Mouse (Mus musculus) CD4-positive helper T cell, adult 2 months (primary cell): ENCODE results near the gene Lrrc46.

Experiments used
- DNase-seq: peaks from one replicate; pipeline ENCODE4 v3.0.0-alpha.2; 2012; ENCODE audit warnings: low read depth, missing footprints, low spot score

Gene Lrrc46

GRCm38 (mm10) chr11:97049492-97050085 lies 8.4 kb upstream of the Lrrc46 start:
- no peak for DNase-seq

DNA sequence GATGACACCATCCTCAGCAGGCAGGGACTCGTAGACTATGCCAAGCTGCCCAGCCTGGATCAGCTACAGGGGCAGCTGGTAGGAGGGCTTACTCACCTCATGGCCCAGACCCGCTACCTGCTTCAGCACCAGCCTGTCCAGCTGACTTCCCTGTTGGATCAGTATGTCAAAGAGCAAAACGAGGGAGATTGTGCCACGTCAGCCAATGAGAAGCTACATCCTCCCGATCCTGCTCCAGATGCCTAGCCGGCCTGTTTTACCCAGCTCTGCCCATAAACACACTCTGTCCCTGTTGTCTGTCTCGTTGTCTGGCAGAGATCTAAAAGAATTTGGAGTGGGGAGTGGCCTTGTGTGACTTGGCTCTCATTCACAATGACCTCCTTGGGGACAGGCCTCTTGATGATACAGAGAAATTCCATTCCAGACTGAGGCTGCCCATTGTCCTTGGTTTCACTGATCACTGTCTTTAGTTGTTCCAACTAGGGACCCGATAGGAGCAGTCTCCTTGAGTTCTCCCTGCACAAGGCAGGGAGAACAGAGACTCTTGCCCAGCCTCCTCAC lies 7.0 kb upstream of the Lrrc46 start:
- no peak for DNase-seq

- DNase-seq, result peak; percentile 50
Measured at GRCm38 (mm10) chr11:97045861-97046260, 4.7 kb upstream of the Lrrc46 start.

GRCm38 (mm10) chr11:97044902-97045301 lies 3.7 kb upstream of the Lrrc46 start:
- DNase-seq, result no peak

DNA sequence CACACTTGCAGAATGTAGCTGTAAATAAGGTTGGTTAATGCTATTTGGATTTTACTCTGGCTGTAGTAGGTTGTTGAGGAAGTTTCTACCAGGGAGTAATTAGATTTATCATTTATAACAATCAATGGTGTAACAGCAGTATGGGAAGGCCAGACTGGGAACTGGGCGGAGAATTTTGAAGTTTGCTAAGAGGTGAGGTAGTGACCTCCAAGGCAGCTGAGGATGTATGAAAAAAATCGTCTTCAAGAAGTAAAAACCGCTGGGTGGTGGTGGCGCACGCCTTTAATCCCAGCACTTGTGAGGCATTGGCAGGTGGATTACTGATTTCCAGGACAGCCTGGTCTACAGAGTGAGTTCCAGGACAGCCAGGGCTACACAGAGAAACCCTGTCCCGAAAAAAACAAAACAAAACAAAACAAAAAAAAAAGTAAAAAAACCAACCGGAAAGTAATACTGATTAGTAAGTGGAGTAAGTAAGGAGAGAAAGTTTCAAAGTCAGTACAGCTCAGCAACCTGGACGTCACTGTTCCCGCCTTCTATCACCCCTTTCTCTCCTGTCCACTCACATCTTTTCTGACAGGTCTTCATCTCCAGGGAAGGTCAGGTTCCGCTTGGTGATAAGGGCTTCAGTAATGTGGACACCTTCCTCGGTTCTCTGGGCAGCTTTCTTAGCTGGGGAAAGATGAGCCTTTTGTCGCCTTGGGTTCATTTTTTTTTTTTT lies 746 bp downstream of the Lrrc46 start:
- no peak for DNase-seq

DNA sequence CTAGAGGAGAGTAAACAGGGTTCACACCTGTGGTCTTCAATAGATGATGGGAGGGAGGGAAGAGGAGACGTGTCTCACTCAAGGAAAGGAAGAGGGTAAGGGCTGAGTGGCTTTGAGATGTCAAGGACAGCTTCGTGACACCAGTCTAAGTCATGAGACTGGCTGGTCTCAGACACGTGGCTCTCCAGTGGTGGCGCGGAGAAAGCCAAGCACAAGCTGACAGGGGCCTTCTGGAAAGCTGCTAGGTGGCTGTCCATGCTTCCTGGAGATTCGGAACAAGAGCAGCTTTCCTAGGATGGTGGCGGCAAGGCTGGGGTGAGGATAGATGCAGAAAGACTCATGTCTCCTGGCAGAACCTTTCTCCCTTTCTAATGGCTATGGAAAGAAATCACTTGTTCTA lies 2.3 kb downstream of the Lrrc46 start:
- DNase-seq, result no peak

GRCm38 (mm10) chr11:97036141-97036540 lies 5.1 kb downstream of the Lrrc46 start:
- no peak for DNase-seq

DNA sequence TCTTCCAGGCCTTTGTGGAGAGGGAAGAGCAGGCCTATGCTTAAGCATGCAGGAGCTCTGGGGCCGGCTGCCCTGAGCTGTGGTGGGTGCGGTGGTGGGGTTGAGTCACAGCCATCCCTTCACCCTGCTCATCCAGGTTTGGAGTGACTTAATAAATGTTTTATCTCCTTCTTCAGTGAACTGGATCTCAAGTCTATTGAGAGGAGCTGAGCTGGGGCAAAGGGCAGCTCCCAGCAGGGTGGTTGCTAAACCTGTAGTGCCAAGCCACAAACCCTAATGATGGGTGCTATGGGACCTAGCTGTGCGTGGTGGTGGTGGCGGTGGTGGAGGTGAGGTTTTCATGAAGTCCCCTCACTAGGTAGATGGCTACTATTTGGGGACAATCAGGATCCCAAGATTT lies 7.4 kb downstream of the Lrrc46 start:
- no peak for DNase-seq

DNA sequence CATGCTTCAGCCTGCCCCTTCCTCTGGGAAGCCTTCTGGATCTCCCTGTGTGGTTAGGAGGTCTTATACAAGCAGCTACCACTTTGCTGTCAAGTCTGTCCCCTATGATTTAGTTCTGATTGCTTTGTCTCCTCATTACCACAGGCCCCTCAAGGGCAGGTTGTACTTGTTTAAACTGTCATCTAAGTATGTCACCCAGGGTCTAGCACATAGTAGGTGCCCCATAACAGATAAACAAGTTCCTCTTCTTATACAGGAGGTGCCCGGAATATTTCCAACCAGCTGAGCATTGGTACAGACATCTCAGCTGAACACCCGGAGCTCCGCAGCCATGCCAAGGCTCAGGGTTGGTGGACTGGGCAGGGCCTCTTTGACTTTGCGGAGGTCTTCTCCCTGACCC lies 8.7 kb downstream of the Lrrc46 start:
- no peak for DNase-seq

GRCm38 (mm10) chr11:97031977-97032376 lies 9.2 kb downstream of the Lrrc46 start:
- no peak for DNase-seq

GRCm38 (mm10) chr11:97030426-97030825 lies 10.8 kb downstream of the Lrrc46 start:
- DNase-seq, result no peak

- DNase-seq, result peak; percentile 87
Measured at GRCm38 (mm10) chr11:97029686-97030417, 11.4 kb downstream of the Lrrc46 start, which contains the start of gene Scrn2. Gene Scrn2 (plus strand): TSS chr11:97029938.

DNA sequence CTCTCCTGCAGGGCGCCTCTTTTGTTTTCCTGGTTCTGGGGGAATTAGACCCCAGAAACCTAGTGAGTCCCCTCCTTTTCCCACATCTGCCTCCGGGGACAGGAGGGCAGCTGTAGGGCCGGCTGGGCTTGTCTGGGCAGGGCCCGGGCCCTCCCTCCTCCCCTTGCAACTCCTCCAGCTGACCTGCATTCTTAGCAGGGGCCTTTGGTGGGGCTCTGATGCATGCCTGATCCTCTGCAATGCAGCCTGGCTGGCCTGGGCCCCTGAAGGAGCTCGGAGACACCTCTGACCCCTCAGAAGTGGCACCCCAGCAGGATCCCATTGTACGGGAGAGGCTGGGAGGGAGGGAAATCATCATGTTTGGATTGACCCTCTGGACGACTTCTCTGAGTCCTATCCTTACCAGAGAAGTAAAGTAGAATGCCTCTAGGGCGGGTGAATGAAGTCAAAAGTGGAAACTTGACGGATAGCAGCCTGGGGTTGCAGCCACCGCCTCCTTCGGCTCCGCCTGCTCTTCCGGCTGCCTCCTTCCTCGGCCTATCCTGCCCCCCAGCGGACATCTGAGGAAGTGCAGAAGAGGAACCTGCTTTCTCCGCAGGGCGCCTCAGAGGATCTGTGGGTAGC lies 15.4 kb downstream of the Lrrc46 start:
- DNase-seq, result peak; percentile 91

GRCm38 (mm10) chr11:97024977-97025376 lies 16.2 kb downstream of the Lrrc46 start:
- no peak for DNase-seq

- DNase-seq, result peak; percentile 88
Measured at GRCm38 (mm10) chr11:97021873-97022484, 19.2 kb downstream of the Lrrc46 start.

DNA sequence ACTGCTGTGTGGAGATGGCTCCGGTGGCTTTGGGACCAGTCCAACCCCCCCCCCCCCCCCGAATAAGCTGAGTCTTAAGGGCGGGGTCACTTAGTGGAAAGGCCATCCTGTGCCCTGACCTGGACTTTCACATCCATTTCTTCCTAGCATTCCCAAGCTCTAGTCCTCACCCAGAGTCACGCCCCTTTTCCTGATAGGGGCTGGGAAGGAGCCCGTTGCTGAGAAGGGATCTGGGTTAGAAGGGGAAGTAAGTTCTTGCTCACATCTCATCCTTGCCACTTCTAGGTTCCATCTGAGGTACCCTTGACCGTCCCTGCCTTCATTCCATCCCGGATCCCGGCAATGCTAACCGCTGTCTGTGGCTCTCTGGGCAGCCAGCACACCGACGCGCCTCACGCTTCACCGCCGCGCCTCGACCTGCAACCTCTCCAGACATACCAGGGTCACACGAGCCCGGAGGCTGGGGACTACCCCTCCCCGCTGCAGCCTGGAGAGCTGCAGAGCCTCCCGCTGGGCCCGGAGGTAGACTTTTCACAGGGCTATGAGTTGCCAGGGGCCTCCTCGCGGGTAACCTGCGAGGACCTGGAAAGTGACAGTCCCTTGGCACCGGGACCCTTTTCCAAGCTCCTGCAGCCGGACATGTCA lies 20.0 kb downstream of the Lrrc46 start:
- DNase-seq, result peak; percentile 54

DNA sequence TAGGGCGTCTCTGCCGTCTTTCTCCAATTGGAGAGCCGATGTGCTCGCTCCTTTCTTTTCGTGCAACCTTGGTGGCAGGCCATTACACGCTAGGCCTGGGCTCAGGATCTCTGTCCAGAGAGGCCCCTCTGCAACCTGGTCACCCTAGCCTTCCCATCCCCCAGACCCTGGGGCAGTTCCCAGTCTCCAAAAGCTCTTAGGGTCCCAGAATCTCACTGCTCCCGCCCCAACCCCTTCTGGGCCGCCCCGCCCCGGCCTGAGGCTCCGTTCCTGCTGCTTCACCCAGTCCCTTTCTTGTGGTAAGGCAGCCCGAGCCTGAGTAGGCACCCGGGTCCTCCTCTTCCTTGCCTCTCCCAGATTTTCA lies 21.9 kb downstream of the Lrrc46 start:
- DNase-seq, result no peak

DNA sequence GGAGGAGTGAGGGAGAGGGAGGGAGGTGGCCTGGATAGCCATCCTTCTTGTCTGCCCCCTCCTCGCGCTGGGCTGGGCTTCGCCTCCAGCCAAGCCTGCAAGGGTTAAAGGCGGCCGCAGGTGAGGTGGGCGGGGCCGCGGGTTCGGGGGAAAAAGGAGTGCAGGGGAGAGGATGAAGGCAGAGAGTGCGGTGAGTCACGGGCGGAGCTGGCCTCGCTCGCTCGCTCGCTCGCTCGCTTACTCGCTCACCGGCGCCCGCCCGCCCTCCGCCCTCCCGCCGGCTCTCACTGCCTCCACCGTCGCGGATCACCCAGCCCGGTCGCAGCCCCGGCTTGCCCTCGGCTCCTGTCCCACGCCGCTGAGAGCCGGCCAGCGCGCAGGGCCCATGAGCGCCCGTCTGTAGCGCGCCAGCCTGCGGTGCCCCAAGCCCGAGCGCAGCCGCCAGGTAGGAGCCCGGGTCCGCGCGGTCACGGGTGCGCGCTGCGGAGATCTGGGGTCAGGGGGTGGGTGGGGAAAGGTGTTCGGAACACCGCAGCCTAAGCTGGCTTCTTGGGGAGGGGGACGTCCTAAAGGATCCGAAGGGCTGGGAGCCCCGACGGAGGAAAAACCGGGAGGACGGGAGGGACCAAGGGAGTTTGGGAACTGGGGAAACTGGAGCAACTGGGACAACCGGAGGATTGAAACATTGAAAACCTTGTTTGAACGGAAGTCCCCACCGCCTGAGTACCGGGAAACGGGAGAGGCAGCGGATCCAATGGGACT lies 22.4 kb downstream of the Lrrc46 start:
- peak; percentile 73 for DNase-seq

DNA sequence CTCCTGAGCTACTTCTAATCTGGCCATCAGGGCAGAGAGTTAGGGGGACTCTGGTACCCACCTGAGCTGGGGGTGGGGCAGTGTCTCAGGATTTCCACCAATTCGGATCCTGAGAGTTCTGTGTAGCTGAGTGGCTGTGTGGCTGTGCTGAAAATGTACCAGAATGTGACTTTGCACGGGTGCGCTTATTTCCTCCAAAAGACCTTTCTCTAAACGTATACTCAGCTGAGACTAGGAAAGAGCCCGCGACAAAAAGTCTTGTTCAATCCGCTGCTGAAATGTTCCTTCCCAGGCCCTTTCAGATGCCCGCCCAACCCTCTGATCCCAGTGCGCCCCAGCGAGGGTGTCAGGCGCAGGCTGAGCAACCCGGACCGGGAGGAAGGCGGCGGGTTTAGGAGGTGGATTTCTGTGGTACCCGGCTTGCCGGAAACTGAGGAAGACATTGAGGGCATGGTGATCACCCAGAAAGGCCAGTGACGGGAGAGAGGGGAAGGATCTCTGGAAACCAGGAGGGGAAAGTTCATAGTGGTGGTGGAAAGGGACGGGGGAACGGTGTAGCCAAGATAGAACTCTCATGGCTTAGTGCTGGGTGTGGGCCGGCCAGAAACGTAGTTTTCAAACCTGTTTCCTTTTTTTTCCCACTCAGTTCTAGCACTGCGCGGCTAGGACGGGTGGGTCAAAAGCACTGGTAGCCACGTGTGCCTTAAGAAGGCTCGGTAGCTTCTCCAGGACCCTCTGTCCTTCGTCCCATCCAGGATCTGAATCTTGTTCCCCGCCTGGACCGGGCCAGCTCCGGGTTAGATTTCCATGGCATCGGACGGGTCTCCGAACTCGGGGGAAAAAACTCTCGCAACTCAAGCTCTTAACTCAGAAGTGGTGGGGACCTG lies 23.3 kb downstream of the Lrrc46 start:
- peak; percentile 28 for DNase-seq
